Mouse (Mus musculus) adrenal gland, postnatal 36 days (tissue): ENCODE measurements around the gene Bcl11b. TPM values are rescaled to one million over a fixed set of nuclear protein-coding genes. Genes with fewer than 3 reads are reported as not detected.

Experiments used
- DNase-seq, 2 experiments: peaks; one replicate each; pipeline ENCODE4 v3.0.0; 2021; ENCODE audit warnings: mixed read lengths in 1 of 2
- total RNA-seq, 2 experiments: library from RNA; stranded (reverse); gene quantifications; 2 replicates each; pipeline ENCODE4 v1.2.3; 2021

The Bcl11b gene
- total RNA-seq, 2 experiments from 2014 or later: 0.07 to 0.50 TPM

- DNase-seq: no peak
Measured at GRCm38 (mm10) chr12:107890326-107890725, 113.1 kb downstream of the Bcl11b start.

- no peak for DNase-seq
Measured at GRCm38 (mm10) chr12:107889841-107890240, 113.6 kb downstream of the Bcl11b start.

- no peak for DNase-seq
Measured at GRCm38 (mm10) chr12:107888646-107889045, 114.8 kb downstream of the Bcl11b start.

GRCm38 (mm10) chr12:107888049-107888448 is 115.4 kb downstream of the Bcl11b start:
- DNase-seq: no peak

GRCm38 (mm10) chr12:107887621-107888020 is 115.8 kb downstream of the Bcl11b start:
- no peak for DNase-seq

- no peak for DNase-seq
Measured at GRCm38 (mm10) chr12:107884330-107885065, 118.9 kb downstream of the Bcl11b start.

- DNase-seq: no peak
Measured at GRCm38 (mm10) chr12:107881726-107882125, 121.7 kb downstream of the Bcl11b start.

- DNase-seq: no peak
Measured at GRCm38 (mm10) chr12:107880748-107881147, 122.7 kb downstream of the Bcl11b start.

GRCm38 (mm10) chr12:107879114-107879777 is 124.2 kb downstream of the Bcl11b start:
- DNase-seq: no peak

- DNase-seq: no peak
Measured at GRCm38 (mm10) chr12:107876237-107876636, 127.2 kb downstream of the Bcl11b start.

- no peak for DNase-seq
Measured at GRCm38 (mm10) chr12:107874467-107875142, 128.8 kb downstream of the Bcl11b start.

- no peak for DNase-seq
Measured at GRCm38 (mm10) chr12:107869526-107870050, 133.8 kb downstream of the Bcl11b start.

GRCm38 (mm10) chr12:107868291-107868690 is 135.1 kb downstream of the Bcl11b start:
- no peak for DNase-seq

Other genes with a start within 250 kb of the Bcl11b start
- 100 to 1,000 TPM; 108 to 126 TPM for gene Setd3, start 175.7 kb upstream of the Bcl11b start, total RNA-seq
- gene Ccnk, start 176.0 kb upstream of the Bcl11b start, total RNA-seq: 10 to 100 TPM; 26.6 to 32.9 TPM